Mouse (Mus musculus) thymus, postnatal 14 days (tissue): ENCODE measurements around the gene Ago4.

Experiments used
- DNase-seq: peaks from one replicate; pipeline ENCODE4 v3.0.0; 2021

The Ago4 gene

DNA sequence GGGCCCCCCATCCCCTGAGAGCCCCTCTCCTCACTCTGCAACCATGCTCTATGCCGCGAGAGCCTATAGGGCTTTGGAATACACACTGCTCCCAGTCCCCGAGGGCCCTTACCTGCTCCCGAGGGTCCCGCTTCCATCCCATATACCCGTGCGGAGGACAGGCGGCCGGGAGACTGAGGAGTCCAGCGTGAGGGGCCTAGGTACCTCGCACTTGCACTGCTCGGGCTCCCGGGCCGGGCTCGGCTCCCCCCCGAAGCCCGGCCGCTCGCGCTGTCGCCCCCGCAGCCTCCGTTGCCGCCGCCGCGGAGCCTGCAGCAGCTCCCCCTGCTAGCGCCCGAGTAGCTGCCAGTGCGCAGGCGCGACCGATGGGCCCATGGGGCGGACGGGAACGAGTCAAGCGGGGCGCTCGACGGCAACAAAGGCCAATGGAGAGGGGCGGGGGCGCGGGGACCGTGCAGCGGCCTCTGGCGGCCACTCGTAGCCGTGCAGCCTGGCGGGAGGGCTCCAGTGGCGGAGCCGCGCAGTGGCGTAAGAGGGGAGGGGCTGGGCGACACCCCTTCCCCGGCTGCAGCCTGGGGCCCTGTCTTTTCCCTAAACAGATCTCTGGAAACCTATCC, 64.9 kb downstream of the Ago4 start, which contains the start of gene Ago1:
Gene Ago1 (minus strand): TSS at position 299 of the 617 bp plus-strand sequence.
- DNase-seq = peak; percentile 98

DNA sequence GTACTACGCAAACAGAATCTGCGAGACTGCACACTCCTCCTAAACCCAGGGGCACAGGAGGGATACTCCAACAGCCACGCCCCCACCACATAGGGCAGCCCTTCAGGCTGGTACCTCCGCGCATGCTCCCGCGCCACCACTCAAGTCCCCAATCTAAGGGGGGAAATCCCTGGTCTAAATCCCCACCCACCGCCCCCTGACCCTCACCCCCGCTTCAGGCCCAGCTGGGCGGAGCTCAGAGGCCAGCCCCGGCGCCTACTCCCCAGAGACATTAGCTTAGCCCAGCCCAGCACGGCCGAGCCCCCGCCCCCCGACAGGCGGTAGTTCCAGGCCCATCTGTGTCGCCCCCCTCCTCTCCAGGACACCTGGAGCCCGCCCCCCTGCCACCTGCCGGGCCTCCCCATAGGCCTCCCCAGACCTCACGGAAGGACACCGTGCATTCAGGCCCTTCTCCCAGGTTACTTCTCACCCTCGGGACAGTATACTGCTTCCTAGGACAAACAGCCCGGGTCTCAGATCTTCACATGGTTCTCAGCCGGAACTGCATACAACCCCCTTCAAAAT, 65.5 kb downstream of the Ago4 start:
- DNase-seq = peak; percentile 82

DNA sequence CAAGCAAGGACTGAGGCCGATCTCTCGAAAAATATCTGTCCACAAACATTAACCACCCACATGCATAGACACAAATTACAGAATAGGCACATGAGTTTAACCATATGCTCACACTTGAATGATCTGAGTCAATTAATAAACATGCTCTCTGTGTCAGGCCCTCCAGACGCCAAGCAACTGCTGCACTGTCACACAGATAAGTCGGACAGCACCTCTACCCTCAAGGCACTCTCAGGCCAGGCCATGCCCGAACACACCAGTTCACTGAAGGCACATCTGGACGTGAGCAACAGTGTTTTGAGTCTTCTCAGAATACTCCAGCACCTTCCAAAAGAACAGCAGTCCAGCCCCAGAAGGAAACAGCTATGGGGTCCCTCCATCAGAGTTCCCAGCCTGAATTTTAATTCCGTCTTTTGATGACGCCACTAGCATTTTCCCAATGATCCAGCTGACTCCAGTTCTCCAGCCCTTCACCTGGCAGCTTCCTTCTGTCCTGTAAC, 67.0 kb downstream of the Ago4 start:
- DNase-seq = no peak

DNA sequence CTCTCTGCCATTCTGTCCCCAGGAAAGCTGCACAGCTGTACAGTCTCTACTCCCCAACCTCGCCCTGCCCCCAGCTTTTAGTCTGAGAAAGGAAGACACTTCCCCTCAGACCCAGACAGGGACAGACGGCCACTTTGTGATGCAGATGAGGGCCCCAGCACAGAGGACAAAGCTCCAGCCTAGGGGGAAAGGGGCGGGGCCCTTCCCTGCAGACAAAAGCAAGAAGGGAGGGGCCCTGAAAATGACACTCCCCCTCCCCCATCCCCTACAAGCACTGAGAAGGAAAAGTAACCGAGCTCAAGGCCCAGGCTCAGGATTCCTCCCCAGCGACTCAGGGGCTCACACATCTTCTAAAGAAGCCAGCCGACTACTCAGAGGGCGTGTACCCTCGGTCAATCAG, 67.4 kb downstream of the Ago4 start:
- peak; percentile 48 for DNase-seq

DNA sequence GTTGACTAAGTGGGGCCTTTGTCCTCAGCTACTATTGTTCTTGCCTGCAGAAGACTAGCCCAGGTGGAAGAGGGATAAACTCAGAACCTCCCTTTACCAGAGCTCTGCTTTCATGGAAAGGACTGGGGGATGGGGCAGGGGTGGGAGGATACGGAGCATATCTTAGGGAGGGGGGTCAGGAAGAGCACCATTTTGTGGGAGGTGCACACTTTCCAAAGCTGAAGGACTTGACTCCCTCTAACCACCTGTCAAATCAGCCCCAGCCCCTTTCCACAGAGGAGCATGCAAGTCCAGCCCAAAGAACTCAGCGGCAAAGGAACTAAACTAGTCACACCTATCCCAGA, 68.4 kb downstream of the Ago4 start:
- no peak for DNase-seq

DNA sequence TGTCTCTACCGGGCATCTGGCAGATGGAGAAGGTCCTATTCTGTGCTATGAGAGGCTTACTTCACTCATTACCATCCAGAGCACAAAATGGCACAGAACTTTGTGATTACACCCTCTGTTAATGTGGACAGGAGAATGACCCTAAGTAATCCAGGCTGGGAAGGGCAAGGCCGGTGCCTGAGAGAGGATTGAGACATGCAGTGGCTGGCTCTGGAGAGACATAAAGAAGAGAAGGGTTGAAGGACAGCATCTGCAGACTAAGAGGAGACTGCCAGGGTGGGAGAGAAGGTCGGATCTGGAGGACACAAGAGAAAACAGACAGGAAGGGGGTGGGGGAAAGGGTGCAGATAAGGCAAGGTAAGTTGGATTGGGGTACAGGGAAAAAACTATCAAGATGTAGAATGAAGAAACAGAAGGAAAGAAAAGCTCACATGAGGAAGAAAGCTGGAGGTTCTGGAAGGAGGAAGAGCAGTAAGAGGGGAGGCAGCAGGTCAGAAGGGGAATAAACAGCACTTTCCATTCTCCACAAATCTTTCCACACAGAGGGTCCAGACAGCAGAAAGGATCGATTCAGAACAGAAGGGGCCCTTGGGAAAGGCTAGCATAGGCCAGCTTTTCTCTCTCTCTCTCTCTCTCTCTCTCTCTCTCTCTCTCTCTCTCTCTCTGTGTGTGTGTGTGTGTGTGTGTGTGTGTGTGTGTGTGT, 68.9 kb downstream of the Ago4 start:
- DNase-seq = no peak

DNA sequence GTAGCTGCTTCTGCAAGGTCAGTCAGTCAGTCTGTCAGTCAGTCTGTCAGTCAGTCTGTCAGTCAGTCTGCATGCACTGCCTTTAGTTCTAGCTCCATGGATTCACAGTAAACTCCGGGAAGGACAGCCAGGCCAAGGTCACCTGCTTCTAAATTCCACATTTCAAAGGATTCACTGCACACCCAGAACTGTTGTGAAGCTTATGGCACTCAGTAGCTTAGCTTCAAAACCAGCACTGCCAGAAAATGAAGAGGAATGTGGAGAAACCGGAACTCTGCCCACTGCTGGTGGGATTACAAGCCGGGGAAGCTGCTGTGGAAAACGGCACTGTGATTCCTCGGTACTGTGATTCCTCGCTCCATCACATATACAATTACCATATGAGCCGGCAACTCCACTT, 77.8 kb downstream of the Ago4 start:
- DNase-seq = no peak

DNA sequence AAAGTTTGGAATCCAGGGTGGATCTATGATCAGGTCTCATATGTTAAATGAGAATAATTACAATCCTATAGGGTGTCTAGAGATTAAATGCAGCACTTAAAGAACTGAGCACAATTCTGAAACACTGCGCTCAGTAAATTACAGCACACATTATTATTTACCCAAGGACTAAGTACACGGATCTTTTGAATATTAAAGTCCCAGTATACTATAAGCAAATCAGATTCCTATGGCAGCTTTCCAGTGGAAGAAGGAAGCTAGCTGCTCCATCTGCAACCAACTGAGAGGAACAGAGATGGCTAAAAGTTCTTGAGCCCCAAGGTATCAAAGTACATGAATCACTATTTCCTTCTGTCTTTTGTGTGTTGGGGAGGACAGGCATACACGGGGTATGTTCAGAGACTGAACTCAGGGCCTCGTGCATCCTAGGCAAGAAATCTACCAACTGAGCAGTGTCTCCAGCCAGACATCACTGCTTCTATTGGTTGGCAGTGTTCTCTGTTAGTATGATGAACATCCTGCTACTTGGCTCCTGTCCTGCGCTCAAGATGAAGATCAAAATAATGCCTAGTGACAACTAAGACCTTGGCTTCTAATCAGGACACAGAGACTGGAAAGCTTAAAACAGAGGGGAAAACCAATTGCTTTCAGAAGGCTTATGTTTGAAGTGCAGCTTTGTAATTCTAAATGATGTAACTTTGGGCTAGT, 78.6 kb downstream of the Ago4 start:
- no peak for DNase-seq

DNA sequence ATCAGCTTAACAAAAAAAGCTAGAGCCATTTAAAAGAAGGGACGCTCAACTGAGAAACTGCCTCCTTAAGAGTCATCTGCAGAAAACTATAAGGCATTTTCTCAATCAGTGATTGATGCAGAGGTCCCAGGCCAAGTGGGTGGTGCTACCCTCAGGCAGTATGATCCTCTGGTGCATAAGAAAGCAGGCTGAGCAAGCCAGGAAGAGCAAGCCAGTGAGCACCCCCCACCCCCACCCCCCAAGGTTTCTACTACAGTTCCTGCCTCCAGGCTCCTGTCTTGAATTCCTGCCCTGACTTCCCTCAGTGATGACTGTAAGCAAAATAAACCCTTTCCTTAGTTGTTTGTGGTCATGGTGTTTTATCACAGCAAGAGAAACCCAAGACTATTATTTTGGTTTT, 83.0 kb downstream of the Ago4 start:
- no peak for DNase-seq

DNA sequence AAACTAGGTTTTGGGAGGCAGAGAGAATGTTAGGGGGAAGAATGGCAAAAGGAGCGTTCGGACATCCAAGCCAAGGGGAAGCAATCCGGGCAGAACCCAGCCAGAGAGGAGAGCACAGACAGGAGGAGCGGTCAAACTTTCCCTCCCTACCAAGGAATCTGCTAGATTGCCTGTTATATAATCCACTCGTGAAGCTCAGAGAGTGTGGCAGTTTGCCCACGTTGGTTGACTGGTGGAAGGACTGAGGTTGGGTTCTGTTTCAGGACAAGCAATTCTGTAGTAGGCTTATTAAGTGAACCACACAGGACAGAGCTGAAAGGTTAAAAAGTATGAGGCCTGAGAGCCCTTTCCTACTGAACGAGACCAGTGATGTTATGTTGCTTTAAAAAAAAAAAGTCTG, 86.1 kb downstream of the Ago4 start:
- DNase-seq = no peak

DNA sequence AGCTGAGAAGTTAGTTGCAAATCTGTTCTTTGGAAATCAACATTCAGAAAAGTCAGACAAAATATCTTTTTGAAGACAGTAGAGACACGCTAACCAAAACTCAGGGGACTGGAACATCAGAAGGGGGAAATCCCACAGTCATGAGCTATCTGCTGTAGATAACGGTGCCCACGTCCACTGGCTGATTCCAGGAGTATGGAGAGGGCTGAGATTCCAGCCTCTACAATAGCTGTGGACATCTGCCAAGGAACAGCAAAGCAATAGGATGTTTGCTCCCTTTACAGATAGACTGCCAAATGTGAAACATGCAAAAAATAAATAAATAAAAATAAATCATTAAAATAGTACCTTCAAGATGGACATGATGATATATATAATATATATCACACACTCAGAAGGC, 88.7 kb downstream of the Ago4 start:
- no peak for DNase-seq
